Mouse (Mus musculus): ENCODE measurements at regions not wholly inside any gene's neighbourhood (a gene's known extent, or its start where the extent isn't known, plus 50 kb on each side); places are given as distances from the start of the nearest gene placed in this dataset.

GRCm38 (mm10) chr15:61142851-61143250 is 220.0 kb upstream of the A1bg start:
- no peak for ATAC-seq

- no peak for ATAC-seq
Measured at GRCm38 (mm10) chr15:61139151-61139550, 216.3 kb upstream of the A1bg start.

- no peak for ATAC-seq
Measured at GRCm38 (mm10) chr15:61136781-61137180, 214.0 kb upstream of the A1bg start.

DNA sequence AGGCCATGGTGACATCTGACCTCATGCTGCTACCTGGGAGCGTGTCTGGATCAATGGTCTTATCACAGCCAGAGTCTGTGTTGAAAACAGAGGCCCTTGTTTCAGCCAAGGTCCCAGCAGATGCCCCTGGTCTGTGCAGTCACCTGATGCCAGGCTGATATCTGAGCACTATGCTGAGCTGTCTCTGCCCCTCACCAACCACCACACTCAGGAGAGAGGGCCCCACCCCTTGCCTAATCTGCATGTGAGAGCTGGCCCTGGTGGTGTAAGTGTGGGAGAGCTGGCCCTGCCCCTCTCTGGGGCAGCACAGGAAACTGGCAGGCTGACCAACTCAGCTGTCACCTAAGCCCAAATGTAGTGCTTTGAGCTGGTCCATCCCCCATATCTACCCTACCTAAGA is 210.5 kb upstream of the A1bg start:
- ATAC-seq, result no peak

GRCm38 (mm10) chr15:61127971-61128370 is 205.2 kb upstream of the A1bg start:
- no peak for ATAC-seq

DNA sequence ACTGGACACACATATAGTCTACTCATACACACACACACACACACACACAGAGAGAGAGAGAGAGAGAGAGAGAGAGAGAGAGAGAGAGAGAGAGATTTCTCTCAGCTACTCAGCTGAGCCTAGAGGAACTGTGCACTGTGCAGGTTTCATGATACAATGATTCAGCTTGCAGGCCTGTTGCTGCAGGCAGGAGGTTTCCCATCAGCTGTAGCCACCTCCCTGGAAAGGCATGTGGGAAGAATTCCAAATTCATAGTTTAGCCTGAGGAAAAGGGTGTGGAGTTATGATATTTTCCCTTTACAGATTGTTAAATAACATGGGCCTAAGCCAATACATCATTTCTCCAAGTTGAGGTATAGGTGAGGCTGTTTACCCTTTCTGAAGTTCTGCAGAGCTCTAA is 204.3 kb upstream of the A1bg start:
- no peak for ATAC-seq

DNA sequence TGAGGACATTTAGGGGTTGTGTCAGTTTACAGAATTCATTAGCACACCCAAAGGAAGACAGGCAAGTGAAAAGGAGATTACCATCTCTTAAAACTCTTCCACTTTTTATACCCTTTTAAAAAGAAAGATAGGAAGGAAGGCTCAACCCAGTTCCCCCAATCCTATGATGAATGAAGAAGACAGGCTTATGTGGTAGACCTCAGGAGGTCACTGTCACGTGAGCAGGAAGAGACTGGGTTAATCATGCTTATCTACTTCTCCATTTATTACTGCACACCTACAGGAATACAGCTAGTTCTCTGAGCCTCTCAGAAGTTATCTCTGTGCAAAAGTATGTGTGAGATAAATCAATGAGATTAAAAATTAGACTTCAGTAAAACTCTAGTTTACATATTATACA is 194.1 kb upstream of the A1bg start:
- ATAC-seq, result no peak

- ATAC-seq, result no peak
Measured at GRCm38 (mm10) chr15:61109429-61110128, 186.8 kb upstream of the A1bg start.

DNA sequence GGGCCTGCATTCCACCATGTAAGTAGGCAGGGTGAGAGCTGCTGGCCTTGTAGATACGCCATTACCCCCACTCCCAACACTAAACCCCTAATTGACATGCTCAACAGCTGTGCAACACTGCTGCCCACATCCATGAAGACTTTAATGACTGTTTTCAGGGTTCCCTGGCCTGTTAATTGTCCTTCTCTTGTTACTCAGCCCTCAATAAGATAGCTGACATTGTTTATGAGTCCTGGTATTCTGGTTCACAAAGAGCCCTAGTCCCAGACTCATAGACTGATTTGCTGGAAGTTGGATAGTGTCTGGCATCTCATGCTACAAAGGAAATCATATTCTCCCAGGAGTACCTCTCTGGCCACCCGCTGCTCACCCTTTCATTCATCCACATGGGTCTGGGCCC is 186.1 kb upstream of the A1bg start:
- no peak for ATAC-seq

DNA sequence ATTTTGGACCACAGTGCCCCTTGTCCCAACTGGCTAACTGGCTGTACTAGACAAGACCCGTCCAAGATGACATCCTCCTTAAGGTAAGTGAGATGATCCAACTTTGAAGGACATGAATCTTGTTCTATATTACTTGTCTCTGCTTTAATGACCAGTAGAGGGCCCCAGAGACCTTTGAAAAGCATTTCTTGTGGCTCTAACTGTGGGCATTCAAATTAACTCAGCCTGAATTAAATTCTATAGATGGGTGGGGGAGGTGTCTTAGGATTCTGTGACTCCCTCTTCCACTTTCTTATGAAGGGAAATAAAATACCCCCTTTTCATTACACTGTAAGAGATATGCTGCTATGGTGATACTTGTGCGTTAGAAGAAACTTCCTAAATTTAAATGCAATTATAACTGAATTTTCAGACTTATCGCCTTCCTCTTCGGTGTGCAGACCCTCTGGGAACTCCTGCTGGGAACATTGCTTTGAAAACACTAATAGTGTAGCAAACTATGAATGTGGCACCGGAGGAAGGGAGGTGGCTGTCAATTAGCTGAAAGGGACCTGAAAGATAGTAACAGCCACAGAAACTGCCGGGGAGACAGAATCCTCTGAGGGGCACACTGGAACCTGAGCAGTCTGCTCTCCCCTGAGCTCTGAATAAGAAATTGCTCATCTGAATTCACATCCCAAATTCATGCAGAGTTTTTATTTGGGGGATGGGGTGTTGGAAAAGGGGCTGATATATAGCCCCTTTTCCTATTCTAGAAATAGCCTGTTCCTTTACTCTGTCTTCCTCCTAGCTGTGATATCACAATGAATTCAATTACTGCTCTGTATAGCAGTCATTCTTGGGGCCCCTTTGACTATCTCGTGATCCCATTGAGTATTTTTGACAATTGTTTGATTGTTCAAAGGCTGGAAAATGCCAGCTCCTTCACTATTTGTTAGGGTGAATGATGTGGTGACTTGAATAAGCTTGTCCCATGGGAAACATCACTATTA is 179.9 kb upstream of the A1bg start:
- no peak for ATAC-seq

DNA sequence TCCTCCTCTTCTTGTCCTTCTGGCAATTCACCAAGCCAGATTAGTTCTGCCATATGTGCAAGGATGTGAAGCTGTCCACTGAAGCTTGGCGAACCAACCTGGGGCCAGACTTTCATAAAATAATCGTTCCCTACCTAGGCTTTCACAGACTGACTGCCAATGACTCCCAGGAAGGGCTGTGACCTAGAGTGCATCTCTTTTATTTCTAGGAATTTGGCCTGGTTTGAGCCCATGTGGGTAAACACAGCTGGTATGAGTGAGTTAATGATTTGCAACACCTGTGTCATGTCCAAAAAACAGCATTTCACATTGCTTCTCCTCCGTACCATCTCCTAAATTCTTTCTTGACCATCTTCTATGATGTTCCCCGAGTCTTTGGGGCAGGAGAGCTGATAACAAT is 178.0 kb upstream of the A1bg start:
- ATAC-seq, result no peak

GRCm38 (mm10) chr15:61098968-61099367 is 176.2 kb upstream of the A1bg start:
- ATAC-seq, result no peak

DNA sequence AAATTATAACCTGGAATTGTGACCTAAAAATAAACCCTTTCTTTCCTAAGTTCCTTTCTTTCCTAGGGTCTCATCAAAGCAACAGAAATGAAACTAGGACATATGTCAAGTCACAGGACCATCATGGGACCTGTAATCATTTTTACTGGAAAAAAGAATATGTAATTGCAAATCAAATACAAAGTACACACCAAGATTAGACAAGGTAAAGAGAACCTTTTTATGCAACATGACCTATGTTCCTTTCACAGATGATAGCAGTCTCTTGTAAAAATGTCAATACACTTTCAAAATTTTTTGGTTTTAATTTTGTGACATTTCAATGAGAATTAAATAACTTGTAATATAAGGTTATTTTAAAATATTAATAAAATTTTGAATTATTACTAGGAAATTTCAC is 175.7 kb upstream of the A1bg start:
- no peak for ATAC-seq

DNA sequence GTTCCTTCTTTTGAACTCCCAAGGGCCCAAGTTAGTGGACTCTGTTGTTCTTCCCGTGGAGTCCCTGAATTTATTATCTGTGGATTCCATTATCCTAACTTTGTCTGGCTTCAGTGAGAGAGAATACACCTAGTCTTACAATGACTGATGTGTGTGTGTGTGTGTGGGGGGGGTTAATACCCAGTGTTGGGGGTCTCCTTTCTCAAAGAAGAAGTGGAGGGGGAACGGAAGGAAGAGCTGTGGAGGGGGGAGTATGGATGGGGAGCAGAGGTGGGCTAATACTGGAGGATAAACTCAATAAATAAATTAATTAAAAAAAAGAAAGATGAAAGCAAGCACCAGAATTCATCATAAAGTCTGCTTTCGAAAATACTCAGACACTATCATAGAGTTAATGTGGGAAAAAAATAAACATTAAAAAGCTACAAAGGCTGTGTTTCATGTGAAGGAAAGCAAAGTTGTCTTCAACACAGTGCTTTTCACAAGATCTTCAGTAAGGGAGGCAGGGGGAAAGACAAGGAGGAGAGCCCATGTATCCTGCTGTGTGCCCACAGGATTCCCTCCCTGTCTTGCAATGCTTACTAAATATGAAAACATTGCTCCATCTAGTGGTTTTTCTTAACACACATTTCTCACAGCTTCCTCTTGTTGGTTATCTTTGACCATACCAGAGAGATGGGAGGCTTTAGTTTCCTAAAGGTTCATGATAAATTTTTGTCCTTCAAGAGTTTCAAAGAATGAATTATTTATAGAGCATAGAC is 173.4 kb upstream of the A1bg start:
- ATAC-seq, result no peak

DNA sequence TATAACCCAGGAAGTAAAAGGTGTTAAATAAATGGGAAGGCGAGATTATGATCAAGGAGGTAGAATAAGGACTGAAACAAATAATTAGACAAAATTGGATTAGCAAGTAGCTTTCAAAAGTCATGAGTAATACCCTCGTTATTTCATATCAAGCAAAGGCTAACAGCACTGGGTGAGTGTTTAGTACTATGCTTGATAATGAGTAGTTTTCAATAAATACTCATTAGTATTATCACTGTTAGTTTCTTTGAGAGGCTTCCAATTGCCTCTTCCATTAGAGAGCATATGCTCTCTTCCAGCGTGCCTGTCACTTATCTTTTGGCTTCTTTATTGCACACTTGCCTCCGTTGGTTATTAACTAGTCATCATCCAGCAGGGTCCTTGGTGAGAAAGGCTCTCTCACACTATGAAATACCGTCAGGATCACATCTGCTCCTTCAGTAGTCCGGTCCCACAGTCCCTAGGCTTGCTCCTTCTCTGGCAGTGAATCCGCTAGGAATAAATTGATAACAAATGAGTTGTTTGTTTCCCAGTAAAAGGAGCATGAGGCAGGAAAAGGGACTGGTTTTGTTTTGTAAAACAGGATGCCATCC is 132.3 kb upstream of the A1bg start:
- no peak for ATAC-seq

- ATAC-seq, result no peak
Measured at GRCm38 (mm10) chr15:61051363-61051762, 128.6 kb upstream of the A1bg start.

DNA sequence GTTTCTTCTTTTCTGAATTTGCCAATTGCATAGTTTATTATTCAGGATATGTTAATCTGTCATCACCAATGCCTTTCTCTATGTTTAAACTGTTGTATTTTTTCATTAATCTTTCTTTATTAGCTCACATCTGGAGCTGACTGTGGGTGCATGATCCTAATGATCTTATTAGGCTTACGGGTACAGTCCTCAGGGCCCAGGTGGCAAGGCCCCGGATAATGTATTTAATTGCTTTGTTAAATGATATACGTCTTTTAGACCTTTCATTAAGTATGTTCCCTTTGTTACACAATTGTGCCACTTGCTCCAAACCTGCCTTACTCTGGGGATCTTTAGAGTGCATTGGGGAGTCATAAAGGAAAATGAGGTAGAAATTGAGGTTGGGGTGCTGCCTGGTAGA is 86.7 kb upstream of the A1bg start:
- ATAC-seq, result no peak

DNA sequence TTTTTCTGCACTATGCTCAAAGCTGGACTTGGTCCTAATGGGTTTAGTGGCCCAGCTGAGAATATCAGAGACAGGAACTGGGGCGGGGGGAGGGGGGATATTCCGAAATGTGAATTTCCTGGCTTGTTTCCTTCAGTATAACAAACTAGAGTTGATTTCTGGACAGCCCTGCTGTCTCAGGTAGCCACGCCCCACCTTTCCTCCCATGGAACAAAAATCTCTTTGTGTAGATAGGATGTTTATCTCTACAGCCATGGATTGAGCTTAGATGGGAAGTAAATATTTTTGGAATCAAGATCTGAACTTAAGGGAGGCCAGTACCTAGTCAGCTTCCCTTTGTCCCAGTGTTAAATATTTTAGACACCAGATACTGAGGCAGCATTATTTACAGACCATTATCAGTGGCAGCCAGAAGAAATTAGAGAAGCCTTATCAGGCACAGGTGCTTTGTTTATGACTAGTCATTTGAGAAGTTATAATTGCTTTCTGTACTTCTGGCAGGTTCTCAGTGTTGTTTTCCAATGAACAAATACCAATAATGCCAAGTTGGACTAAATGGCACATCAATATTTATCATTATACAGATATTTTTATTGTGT is 84.7 kb upstream of the A1bg start:
- no peak for ATAC-seq

DNA sequence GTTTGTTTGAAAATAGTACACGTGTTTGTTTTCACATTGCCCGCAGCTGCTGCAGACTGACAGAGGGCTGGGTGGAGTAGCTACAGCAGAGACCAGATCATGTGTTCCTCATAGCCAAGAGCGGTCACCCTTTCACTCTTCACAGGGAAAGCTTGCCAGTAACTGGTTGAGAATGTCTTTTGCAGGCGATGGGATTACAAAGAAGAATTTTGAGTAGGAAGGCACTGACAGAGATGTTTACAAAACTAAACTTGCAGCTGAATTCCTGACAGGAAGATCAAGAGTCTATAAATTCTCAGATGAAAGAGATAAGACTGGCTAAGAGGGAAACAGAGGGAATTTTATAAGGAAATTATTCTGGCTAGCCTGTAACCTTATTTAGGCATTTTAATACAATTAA is 83.8 kb upstream of the A1bg start:
- ATAC-seq, result no peak

GRCm38 (mm10) chr15:60993971-60994690 is 71.3 kb upstream of the A1bg start:
- ATAC-seq, result no peak

- ATAC-seq, result no peak
Measured at GRCm38 (mm10) chr15:60993394-60993793, 70.6 kb upstream of the A1bg start.

DNA sequence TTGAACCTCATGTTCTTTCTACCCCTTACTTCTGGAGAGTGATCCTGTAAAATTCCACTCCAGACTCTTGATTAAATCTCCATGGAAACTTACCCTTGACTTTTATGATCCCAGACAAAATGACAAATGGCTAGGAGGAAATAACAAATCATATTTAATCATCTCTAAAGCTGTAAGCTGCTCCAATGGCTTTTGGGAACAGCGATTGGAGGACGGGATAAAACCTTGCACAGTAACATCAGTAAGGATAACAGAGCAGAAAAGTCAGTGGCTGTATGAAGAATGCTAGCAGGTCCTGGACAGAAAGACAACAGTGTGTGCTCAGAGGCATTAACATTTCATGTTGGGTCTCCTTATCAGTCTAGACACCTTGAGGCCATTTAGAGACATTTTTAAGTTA is 59.8 kb upstream of the A1bg start:
- ATAC-seq, result no peak

Measured in activated CD4-positive, CD25-positive, alpha-beta regulatory T cell, adult 4 months (primary cell).